Mouse (Mus musculus) liver, embryonic 16.5 days (tissue): Measurements from ENCODE around the gene Nrl. TPM values are rescaled to one million over a fixed set of nuclear protein-coding genes. Genes with fewer than 3 reads are reported as not detected.

Experiments used
- ATAC-seq: fragments of 200-750 bp; cut with Nextera tagmentation; 2 replicates; pipeline ENCODE4 v1.8.0; 2017; ENCODE audit warnings: low read depth, mild to moderate bottlenecking, moderate number of reproducible peaks, moderate library complexity
- H3K27ac ChIP-seq: fragments of 300-500 bp; sonication (generic); 2 replicates; pipeline ENCODE4 v1.5.1; 2014; ENCODE audit warnings: mild to moderate bottlenecking, low read length
- H3K27me3 ChIP-seq: fragments of 300-500 bp; sonication (generic); 2 replicates; pipeline ENCODE4 v1.6.1; 2014; ENCODE audit warnings: low read depth, low read length, mixed read lengths; ENCODE audit not compliant: control insufficient read depth, insufficient read depth
- H3K36me3 ChIP-seq: fragments of 300-500 bp; sonication (generic); 2 replicates; pipeline ENCODE4 v1.6.1; 2014; ENCODE audit warnings: mild to moderate bottlenecking; ENCODE audit not compliant: control insufficient read depth, insufficient read depth
- H3K4me1 ChIP-seq: fragments of 300-500 bp; sonication (generic); 2 replicates; pipeline ENCODE4 v1.6.1; 2014; ENCODE audit warnings: low read depth, low read length, mixed read lengths; ENCODE audit not compliant: control insufficient read depth
- H3K4me2 ChIP-seq: fragments of 300-500 bp; sonication (generic); 2 replicates; pipeline ENCODE4 v1.6.1; 2014; ENCODE audit warnings: low read depth, low read length, mixed read lengths
- H3K4me3 ChIP-seq: fragments of 300-500 bp; sonication (generic); 2 replicates; pipeline ENCODE4 v1.5.1; 2014; ENCODE audit warnings: low read depth, mild to moderate bottlenecking, low read length
- H3K9ac ChIP-seq: fragments of 300-500 bp; sonication (generic); 2 replicates; pipeline ENCODE4 v1.6.1; 2014; ENCODE audit warnings: low read depth, low read length
- H3K9me3 ChIP-seq: fragments of 300-500 bp; sonication (generic); replicated peaks from 2 replicates; pipeline ENCODE4 v1.6.1; 2016; ENCODE audit warnings: low read length; ENCODE audit not compliant: control insufficient read depth
- WGBS: fragments of 180-500 bp; shearing (Covaris S2); extraction: QIAGEN DNeasy Blood & Tissue Kit; methylation state at CpG from one replicate; pipeline ENCODE4 v1.1.7; 2014; ENCODE audit not compliant: insufficient replicate concordance; 5-methylcytosine and 5-hydroxymethylcytosine counted together
- polyA plus RNA-seq: library from polyadenylated mRNA; unstranded; fragments of >200 nt; fragmentation: Nextera tagmentation; extraction: Ambion mirVana; gene quantifications from 2 replicates; pipeline ENCODE4 v1.2.1, GENCODE M21; 2015

The Nrl gene
- polyA plus RNA-seq, 1 experiment from 2014 or later, result not detected

DNA sequence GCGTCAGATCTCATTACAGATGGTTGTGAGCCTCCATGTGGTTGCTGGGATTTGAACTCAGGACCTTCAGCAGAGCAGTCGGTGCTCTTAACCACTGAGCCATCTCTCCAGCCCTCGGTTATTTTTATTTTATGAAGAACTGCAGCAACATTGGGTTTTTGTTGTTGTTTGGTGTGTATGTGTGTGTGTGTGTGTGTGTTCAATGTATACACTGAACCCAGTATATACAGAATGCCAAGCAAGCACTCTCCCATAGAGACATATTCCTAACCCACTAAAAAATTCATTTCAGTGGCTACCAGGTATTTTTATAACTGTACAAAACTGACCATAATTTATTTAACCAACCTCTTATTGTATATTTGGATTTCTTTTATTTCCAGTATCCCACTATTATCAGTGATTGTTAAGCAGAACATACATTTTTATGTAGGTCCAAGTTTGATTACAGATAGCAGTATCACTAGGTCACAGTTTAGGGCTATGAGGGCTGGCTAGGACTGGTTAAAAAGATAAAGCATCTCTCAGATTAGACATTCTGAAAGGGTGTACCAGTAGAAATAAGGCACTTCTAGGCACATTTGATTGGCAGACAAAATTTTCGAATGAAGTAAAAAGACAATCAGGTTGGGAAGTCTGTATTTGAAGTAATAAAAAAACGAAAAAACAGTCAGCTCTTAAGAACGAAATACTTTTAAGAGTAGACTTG is 34.1 kb upstream of the Nrl start:
- Histone ChIP-seq H3K27ac (peak overlapping the region; percentile 100), H3K9me3 (no peaks in the 10 kb centered on the region), H3K9ac (peak overlapping the region; percentile 90; the same call in 1 of the 2 replicates), H3K36me3 (no peaks in the 10 kb centered on the region), H3K4me2 (peak overlapping the region; percentile 89), H3K27me3 (no peaks in the 10 kb centered on the region), H3K4me3 (peak overlapping the region; percentile 78), H3K4me1 (peaks cover 47% of the 10 kb centered on the region)
- WGBS, result 31% methylated on average over 6 of the region's 6 CpGs
- ATAC-seq, result peak; percentile 20

DNA sequence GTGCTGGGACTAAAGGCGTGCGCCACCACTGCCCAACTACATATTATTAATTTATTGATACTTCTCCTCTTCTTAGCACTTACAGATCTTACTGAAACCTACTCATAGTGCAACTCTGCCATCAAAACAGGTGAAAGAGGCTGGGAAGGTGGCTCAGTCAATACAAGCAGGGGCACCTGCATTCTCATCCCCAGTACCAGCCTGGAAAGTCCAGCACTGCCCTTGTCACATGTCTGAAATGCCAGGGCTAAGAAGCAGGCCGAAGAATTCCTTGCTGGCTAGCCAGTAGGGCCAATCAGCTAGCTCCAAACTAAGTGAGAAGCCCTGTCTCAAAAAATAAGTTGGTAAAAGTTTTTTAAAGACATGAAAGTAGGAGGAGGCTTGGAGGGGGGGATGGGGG is 32.8 kb upstream of the Nrl start:
- Histone ChIP-seq H3K27ac (peak overlapping the region; percentile 83), H3K4me3 (no peak overlapping the region), H3K36me3 (no peaks in the 10 kb centered on the region), H3K9me3 (no peaks in the 10 kb centered on the region), H3K4me1 (peaks cover 47% of the 10 kb centered on the region), H3K9ac (peak overlapping the region; percentile 10; the same call in 1 of the 2 replicates), H3K4me2 (no peak overlapping the region), H3K27me3 (no peaks in the 10 kb centered on the region)
- WGBS, result 76% methylated on average over 3 of the region's 3 CpGs
- no peak for ATAC-seq

DNA sequence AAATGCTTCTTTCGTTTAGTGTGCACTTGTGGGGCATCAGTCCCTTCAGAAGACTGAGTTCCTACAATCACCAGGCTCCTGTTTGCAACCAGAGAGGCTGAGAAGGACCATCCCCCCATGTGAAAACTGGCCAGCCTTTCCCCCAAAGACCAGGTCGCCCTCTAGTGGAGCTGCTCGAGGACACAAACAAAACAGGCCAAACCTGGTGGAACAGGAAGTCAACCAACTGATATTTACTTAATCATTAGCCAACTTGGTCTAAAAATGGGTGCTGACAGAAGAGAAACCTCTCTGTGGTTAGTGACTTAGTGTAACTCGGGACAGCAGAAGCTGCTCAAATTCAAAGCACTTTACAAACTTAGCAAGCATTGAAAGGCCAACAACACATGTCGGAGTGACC is 32.2 kb upstream of the Nrl start:
- H3K9ac ChIP-seq, result no peak overlapping the region; the same call in 1 of the 2 replicates
- peak overlapping the region; percentile 83 for H3K27ac ChIP-seq
- H3K9me3 ChIP-seq, result no peaks in the 10 kb centered on the region
- H3K4me3 ChIP-seq, result no peak overlapping the region
- no peaks in the 10 kb centered on the region for H3K36me3 ChIP-seq
- peaks cover 47% of the 10 kb centered on the region for H3K4me1 ChIP-seq
- 13% methylated on average over 5 of the region's 5 CpGs for WGBS
- no peaks in the 10 kb centered on the region for H3K27me3 ChIP-seq
- no peak overlapping the region for H3K4me2 ChIP-seq
- ATAC-seq, result no peak

DNA sequence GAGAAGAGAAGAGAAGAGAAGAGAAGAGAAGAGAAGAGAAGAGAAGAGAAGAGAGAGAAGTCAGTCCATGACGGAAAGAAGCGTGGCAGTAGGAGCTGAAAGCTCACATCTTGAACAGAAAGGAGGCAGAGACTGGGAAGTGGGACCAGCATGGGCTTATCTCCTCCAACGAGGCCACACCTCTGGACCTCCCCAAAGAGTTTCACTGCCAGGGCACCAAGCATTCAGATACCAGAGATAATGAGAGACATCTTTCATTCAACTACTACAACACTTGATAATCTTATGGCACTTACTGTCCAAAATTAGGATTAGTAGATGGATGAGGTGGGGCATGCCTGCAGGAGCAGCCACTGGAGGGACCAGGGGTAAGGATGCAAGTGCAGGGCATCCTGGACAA is 31.0 kb upstream of the Nrl start:
- no peak overlapping the region for H3K27ac ChIP-seq
- H3K9me3 ChIP-seq, result no peaks in the 10 kb centered on the region
- H3K4me2 ChIP-seq, result no peak overlapping the region
- H3K4me3 ChIP-seq, result no peak overlapping the region
- H3K9ac ChIP-seq, result no peak overlapping the region
- H3K36me3 ChIP-seq, result no peaks in the 10 kb centered on the region
- H3K4me1 ChIP-seq, result peaks cover 35% of the 10 kb centered on the region
- WGBS, result 70% methylated on average over 3 of the region's 3 CpGs
- no peak for ATAC-seq
- H3K27me3 ChIP-seq, result no peaks in the 10 kb centered on the region

DNA sequence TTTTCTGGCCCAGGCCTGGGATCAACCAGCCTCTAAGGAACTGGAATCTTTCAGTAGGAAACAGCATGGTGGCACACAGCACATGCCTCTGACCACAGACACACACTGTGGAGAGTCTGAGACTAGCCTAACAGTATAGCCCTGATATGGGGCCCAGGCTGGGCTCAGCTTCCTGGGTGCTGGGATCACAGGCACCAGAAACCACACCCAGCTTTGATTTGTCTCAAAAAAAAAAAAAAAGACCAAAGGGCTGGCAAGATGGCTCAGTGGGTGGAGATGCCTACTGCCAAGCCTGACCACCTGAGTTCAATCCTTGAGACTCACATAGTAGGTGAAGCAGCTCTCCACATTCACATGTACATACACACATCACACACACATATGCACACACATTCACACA is 29.9 kb upstream of the Nrl start:
- Histone ChIP-seq H3K4me1 (peaks cover 35% of the 10 kb centered on the region), H3K9ac (no peak overlapping the region), H3K27me3 (no peaks in the 10 kb centered on the region), H3K27ac (no peak overlapping the region), H3K4me2 (no peak overlapping the region), H3K36me3 (peaks cover 4% of the 10 kb centered on the region), H3K9me3 (no peaks in the 10 kb centered on the region), H3K4me3 (no peak overlapping the region)
- no peak for ATAC-seq

DNA sequence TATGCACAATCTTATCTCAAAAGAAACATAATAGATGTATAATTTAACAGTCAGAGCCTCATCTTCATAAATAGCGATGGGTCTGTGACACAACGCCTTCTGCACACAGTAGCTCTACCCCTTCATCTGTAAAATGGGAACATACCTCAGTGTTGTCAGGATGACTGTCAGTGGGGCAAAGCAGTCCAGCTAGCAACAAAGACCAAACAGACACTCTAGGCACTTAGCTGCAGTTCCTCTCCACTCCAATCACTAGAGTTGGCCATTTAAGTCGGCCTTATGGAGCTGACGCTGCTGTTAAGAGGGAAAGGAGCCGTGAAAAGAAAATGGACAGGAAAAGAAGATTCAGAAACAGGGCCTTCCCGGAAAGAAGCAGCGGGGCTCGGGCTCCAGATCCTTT is 27.0 kb upstream of the Nrl start:
- Histone ChIP-seq H3K9me3 (no peaks in the 10 kb centered on the region), H3K4me2 (no peak overlapping the region), H3K27ac (no peak overlapping the region), H3K36me3 (peaks cover 29% of the 10 kb centered on the region), H3K4me3 (no peak overlapping the region), H3K4me1 (peaks cover 14% of the 10 kb centered on the region), H3K27me3 (no peaks in the 10 kb centered on the region), H3K9ac (no peak overlapping the region)
- 87% methylated on average over 8 of the region's 8 CpGs for WGBS
- no peak for ATAC-seq

DNA sequence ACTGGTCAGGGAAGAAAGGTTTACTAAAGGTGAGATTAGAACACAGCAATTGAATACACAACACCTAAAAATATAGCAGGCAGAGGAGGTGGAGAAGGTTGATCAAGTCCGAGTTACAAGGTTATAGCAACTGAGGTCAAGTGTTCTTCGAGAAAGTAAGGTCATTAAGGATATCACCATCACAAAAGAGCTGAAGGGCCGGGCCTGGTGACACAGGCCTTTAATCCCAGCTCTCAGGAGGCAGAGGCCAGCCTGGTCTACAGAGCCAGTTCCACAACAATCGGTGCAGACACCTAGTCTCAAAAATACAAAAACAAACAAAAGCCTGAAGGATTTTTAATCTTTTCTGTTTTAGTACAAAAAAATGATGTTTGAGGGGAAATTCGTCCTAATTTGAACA is 26.6 kb upstream of the Nrl start:
- no peak for ATAC-seq
- Histone ChIP-seq H3K36me3 (peaks cover 34% of the 10 kb centered on the region), H3K9me3 (no peaks in the 10 kb centered on the region), H3K4me3 (no peak overlapping the region), H3K4me1 (peaks cover 10% of the 10 kb centered on the region), H3K4me2 (no peak overlapping the region), H3K27ac (no peak overlapping the region), H3K27me3 (no peaks in the 10 kb centered on the region), H3K9ac (no peak overlapping the region)
- 77% methylated on average over 5 of the region's 5 CpGs for WGBS

DNA sequence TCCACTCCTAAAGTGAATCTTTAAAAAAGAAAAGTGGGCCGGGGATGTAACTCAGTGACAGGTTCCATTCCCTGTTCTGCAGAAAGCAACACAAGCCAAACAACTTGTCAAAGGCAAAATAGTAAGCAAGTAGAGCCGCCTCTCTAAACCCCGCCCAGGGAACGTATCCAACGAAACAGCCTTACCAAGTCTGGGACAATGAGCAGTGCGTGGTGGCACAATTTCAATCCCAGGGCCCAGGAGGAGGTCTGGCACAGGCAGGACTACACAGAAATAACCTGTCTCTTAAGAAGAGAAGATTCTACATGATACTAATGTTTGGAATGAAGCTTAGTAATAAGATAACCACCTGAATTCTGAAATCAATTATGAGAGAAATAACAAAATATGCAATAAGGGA is 25.4 kb upstream of the Nrl start:
- Histone ChIP-seq H3K27ac (no peak overlapping the region), H3K4me3 (no peak overlapping the region), H3K9ac (no peak overlapping the region), H3K4me1 (peaks cover 4% of the 10 kb centered on the region), H3K36me3 (peaks cover 43% of the 10 kb centered on the region), H3K27me3 (no peaks in the 10 kb centered on the region), H3K4me2 (no peak overlapping the region), H3K9me3 (no peaks in the 10 kb centered on the region)
- no peak for ATAC-seq
- WGBS, result 84% methylated on average over 6 of the region's 6 CpGs

DNA sequence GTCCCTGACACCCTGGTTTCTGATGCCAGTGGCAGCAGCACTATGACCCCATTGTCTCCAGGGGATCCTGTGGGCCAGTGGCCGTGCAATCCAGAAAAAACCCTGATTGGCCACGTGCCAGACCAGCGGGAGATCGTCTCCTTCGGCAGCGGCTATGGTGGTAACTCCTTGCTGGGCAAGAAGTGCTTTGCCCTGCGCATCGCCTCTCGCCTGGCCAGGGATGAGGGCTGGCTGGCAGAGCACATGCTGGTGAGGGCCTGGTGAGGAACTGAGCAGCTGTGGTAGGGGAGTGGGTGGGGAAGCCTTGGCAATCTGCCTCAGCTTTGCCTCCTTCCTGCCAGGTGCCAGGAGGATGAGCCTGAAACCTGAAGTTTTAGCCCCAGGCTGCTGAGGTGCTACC is 19.6 kb upstream of the Nrl start:
- peaks cover 53% of the 10 kb centered on the region for H3K36me3 ChIP-seq
- H3K27me3 ChIP-seq, result no peaks in the 10 kb centered on the region
- no peak overlapping the region for H3K4me2 ChIP-seq
- peaks cover 23% of the 10 kb centered on the region for H3K4me1 ChIP-seq
- no peak for ATAC-seq
- no peaks in the 10 kb centered on the region for H3K9me3 ChIP-seq
- no peak overlapping the region for H3K4me3 ChIP-seq
- no peak overlapping the region for H3K27ac ChIP-seq
- WGBS, result 88% methylated on average over 9 of the region's 9 CpGs
- no peak overlapping the region for H3K9ac ChIP-seq
